Mouse (Mus musculus) liver, adult (tissue): ENCODE results near the gene Slc6a21.

Experiments
- GATA4 ChIP-seq: IDR thresholded peaks from 2 replicates; pipeline ENCODE4 v1.6.1; 2014; ENCODE audit warnings: mild to moderate bottlenecking, low read length; ENCODE audit not compliant: insufficient replicate concordance

Gene Slc6a21

DNA sequence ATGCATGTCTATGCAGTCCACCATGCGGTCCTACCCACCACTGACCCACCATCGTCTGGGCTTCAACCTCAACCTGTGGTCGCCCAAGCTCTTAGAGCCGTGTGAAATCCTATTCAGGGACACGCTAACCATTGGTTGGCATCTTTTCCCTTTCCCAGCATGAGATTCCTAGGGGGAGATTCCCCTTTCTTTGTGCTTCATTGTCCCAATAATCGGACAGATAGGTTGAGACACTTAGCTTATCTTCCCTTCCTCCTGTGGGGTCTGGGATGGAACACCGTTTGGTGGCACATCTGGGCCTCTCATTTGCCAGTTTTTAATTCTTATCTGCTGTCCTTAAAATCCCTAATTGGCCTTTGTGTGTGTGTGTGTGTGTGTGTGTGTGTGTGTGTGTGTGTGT, 37.2 kb upstream of the Slc6a21 start:
- no peak for TF ChIP-seq GATA4

DNA sequence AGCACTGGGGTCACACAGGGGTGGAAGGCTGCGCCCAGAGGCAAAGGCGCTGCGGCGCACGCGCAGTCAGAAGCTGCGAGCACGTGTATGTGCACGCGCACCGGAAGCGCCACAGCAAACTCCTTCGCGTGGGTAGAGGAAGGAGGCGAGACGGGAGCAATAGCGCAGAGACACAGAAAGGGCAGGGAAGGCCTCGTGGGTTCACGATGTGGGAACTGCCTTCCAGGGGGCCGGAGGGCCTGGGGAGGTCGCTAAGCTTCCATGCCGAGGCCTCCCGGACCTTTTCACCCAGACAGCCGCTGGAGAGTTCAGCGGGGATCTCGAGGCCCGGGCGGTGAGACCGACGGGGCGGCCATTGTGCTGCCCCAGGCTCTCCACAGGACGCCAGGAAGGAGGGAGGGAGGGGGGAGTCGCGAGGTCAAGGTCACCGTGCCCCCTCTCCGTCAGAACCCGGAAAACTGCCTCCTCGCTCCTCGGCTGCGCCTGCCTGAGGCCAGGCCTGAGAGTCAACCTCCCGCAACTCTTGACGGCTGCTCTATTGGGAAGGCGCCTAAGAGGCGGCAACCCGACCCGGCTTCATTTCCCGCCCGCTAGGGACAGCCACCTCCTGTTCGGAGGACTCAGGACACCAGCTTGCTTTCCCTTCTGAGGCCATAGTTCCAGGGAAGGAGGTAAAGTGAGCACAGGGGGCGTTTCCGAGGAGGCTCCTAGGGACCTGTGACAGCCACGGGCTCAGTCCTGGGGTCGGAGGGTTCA, 36.5 kb upstream of the Slc6a21 start, which contains the start of gene Slc6a16:
Slc6a16 (plus strand) TSS at position 453 of the 756 bp plus-strand sequence.
- no peak for TF ChIP-seq GATA4

DNA sequence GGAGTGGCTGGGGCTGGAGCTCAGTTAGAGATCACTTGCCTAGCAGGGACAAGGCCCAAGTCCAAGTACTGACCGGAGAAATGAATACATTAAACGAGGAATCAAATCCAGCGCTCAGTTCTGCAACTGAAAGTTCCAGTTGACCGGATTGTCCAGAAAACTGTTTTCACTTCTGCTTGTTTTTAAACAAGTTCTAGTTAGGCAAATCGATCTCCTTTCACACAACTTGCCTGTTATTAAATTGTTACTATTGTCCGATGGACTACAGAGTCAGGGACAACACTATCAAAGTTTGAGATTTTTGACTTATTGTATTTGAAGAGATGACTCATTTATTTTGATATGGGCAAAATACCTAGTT, 35.9 kb upstream of the Slc6a21 start:
- no peak for TF ChIP-seq GATA4

DNA sequence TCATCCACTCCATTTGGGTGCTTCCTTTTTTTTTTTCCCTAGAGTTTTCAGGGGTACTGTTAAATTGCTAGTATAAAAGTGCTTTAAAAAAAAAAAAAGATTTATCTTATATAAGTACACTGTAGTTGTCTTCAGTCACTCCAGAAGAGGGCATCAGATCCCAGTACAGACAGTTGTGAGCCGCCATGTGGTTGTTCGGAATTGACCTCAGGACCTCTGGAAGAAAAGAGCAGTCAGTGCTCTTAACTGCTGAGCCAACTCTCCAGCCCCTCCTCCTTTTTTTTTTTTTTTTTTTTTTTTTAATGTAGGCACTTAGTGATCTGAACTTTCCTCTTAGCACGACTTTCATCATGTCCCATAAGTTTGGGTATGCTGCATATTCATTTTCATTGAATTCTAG, 29.6 kb upstream of the Slc6a21 start:
- no peak for TF ChIP-seq GATA4

DNA sequence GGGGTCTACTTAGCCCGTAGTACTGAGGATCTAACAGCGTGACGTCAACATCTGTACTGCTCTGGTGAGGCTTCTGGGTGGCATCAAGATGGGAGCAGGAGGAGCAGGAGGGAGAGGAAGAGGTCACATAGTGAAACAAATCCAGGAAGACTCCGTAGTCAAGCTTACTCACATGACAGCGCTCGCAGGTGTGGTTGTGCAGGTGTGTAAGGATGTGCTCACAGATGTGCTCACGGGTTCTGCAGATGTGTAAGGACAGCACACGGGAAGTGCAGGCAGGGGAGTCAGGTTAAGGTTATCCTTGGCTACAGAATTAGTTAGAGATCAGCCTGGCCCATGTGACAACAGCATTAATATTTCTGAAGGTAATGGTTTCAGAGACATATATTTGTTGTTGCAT, 23.5 kb upstream of the Slc6a21 start:
- TF ChIP-seq GATA4: no peak

DNA sequence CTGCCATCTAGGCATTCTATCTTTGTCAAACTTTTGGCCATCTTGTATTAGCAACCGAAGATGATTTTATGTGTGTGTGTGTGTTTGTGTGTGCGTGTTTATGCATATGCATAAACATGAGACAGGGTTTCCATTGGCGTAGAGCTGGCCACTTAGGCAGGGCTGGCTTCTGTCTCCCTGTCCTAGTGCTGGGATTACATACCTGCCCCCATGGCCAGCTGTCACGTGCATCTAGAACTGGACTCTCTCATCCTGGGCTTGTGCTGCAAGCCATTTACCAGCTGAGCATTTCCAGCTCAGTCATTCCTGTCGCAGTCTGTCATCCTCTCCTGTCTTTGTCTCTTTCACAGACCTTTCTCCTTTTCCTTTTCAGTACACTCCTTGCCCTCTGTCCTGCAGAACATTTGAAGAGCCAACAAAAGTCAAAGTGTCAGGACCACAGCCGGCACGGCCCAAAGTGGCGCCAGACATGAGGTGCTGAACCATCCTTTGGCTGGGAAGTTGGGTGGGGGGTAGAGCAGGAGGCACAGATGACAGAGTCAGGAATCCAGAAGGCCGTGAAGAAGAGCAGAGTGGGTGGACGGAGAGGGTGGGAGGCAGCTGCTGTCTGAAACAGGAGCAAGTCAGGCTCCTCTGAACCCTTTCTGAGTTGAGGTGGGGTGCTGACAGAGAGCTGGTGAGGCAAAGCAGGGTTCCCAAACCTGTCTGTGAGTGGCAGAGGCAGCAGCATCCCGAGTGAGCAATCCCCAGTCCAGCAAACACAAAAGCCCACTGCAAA, 20.1 kb upstream of the Slc6a21 start:
- TF ChIP-seq GATA4: no peak

DNA sequence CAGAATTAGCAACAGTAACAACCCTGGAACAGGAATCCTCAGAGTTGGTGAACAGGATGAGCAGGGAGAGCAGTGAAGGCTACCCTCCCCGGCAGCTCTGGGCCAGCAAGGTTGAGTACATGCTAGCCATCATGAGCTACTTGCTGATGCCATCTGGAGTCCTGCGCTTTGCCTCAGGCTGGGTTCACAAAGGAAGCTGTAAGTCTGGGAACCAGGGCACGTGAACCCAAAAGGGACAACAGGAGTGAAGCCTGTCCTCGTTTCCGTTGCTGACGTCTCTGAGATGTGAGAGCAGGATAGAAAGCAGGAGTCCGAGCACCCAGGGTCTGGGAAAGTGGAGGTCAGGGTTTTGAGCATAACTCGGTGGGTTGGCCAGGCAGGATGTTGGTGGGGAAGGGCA, 18.0 kb upstream of the Slc6a21 start:
- TF ChIP-seq GATA4: no peak

DNA sequence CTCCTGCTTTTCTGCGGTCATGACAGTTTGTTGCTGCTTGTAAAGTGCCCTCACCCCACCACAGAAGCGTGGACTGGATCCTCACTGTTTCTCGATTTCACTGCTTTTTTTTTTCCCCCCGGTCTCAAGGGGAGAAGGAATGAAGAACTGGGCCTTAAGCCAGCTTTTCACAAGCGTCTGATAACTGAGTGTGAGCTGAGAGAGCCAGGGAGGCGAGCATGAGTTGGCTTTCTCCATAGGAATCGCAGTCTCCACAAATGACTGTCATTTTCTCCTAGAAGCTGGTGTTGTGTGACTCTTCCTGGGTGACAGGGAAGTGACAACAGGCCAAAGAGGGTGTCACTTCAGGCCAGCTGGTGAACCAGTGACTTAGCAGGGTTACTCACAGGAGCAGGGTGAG, 15.0 kb upstream of the Slc6a21 start:
- no peak for TF ChIP-seq GATA4

DNA sequence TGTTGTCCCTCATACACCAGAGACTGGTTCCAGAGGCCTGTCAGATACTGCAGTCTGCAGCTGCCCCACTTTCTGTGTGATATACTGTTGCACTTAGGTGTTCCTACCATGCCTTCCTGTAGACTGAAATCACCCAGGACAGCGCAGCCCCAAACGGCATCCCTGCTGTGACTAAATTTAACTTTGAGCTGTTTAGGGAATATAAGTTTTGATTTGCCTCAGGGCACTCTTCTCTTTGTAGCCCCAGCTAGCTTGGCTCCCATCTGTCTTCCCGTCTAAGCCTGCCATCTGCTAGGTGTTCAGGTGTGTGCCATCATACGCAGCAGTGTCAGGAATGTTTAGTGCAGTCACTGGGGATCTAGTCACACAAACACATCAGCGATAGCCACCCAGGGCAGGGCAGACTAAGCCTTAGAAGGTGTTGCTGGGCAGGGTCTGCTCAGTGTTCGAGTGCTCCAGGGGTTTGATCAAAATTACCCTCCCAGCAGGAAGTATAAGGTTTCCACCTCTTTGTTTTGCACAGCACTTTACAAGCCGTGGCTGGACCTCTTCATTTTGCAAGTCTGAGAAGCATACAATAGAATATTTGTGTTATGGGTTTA, 14.2 kb upstream of the Slc6a21 start:
- TF ChIP-seq GATA4: no peak

DNA sequence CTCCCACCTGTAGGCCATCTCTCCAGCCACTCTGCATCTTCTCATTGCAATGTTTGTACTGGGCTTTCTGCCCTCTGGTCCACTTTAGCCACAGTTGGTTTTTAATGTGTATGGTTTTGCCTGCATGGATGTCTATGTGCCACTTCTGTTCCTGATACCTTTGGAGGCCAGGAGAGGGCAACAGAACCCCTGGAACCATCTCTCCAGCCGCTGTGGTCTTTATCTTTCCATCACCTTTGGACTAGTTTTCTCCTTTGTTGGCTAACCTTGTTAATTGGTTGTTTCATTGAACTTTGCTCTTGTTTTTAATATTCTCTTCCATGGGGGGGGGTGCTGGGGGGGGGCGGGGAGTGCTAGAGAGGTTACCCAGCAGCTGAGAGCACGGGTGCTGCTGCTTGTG, 13.0 kb upstream of the Slc6a21 start:
- no peak for TF ChIP-seq GATA4

DNA sequence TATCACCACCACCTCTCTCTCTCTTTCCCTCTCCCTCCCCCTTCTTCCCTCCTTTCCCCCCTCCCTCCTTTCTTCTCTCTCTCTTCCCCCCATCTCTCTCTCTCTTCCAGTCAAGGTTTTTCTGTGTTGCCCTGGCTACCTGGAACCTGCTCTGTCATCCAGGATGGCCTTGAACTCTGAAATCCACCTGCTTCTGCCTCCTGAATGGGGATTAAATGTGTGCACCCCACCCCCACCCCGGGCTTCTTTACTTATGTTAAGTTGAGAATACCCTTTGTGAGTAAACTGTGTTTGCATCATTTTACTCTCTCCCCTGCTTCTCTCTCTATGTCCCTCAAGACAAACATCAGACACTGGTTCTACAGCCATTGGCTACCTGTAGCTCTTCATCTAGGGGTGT, 11.8 kb upstream of the Slc6a21 start:
- TF ChIP-seq GATA4: no peak

DNA sequence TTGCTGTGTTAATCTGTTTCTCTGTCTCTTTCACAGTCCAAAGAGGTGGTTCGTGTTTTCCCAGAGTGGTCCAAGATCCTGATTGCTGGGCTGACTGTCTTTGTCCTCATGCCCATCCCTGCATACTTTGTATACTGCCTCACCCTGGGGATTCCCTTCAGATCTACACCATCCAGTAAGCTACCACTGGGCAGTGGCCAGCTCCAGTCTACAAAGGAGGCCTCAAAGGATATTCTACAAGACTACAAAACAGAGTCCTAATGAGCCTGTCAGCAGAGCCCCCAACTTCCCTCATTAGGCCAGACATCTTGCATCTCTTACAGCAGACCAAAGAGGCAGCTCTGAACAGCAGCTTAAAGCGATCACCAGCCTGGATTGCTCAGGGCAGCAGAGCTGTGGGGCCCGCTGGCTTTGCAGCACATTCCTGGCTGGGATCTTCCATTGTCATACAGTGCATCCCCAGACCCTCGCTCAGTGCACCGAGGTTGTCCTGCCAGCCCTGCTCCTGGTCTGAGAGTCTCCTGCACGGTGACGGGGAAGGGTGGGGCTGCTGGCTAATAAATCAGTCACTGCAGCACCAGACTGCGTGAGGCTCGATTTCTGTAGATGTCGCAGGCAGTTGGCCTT, 4.4 kb upstream of the Slc6a21 start:
- no peak for TF ChIP-seq GATA4

DNA sequence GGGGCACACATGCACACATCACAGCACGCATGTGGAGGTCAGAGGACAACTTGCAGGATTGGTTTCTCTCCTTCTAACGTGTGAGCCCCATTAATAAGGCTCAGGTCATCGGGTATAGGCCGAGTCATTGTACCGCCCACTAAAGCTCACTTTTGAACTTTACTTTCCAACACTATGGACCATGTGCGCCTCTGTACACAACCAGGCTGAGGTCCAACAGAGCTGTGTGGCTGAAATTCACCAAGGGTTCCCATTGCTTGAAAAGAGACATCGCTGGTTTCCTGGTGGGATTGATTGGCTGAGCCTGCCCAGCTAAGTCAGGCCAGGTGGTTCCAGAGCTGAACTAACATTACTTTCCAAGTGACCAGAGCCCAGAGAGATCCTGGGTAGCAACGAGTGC, 3.6 kb upstream of the Slc6a21 start:
- TF ChIP-seq GATA4: no peak

DNA sequence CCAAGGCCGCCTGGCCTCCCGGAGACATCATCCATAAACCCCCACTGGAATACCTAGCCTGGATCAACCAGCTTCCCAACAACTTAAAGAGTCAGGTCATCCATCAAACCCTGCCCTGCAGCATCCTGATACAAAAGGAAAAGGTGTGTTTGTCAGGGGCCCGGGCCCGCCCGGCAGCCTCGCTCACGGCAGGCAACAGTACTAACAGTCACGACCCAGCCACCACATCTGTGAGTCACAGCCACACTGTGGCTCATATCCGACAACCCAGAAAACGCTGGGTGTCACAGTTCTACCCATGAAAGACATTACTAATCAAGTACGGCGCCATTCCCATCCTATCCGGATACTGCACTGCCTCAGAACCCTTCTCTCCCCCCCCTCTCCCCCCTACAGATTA, 9.2 kb downstream of the Slc6a21 start:
- TF ChIP-seq GATA4: no peak

DNA sequence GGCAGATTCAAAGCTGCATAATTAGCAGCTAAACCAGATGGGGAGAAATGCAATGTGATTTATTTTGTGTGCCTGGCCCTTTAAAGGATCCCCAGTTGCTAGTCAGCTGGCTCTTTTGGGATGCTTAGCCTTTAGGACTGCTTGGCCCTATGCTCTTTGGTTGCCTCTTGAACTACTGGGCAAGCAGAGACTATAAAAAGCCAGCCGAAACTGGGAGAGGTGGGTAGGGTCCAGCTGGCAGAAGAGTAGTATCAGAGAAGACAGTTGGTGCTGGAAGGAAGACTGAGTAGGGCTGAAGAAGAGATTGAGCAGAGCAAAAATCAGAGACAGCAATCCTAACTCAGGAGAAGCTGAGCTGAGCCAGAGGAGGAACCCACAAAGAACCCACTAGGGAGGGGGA, 19.3 kb downstream of the Slc6a21 start:
- TF ChIP-seq GATA4: no peak

DNA sequence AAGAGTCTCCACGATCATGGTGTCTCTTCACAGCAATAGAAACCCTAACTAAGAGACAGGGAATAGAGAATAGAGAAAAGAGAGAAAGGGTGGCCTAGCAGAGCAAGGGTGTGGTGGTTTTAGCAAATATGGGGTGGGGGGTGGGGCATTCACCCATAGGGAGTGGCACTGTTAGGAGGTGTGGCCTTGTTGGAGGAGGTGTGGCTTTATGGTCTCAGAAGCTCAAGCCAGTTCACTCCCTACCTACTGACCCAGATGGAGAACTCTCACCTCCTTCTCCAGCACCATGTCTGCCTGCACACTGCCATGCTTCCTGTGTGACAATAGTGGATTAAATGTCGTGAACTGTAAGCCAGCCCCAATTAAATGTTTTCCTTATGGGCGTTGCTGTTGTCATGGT, 20.2 kb downstream of the Slc6a21 start:
- TF ChIP-seq GATA4: no peak
